Mouse (Mus musculus): Measurements from ENCODE around the gene P2ry14.

The P2ry14 gene

GRCm38 (mm10) chr3:59153424-59153823 lies at the start of gene P2ry14:
TSS of gene P2ry14 (minus strand) at chr3:59153618.
- no peak for DNase-seq

- DNase-seq: no peak
These were observed 44.0 kb upstream of the P2ry14 start for GRCm38 (mm10) chr3:59197329-59197948.

GRCm38 (mm10) chr3:59194938-59195337 lies 41.5 kb upstream of the P2ry14 start, which contains the start of gene Gpr87:
TSS of gene Gpr87 (minus strand) at chr3:59195104.
- no peak for DNase-seq

- DNase-seq: no peak
These were observed 40.7 kb upstream of the P2ry14 start for GRCm38 (mm10) chr3:59194099-59194498.

GRCm38 (mm10) chr3:59191674-59192073 lies 38.3 kb upstream of the P2ry14 start:
- no peak for DNase-seq

GRCm38 (mm10) chr3:59187336-59187735 lies 33.9 kb upstream of the P2ry14 start:
- no peak for DNase-seq

GRCm38 (mm10) chr3:59185662-59186061 lies 32.2 kb upstream of the P2ry14 start:
- no peak for DNase-seq

GRCm38 (mm10) chr3:59182129-59182528 lies 28.7 kb upstream of the P2ry14 start:
- no peak for DNase-seq

GRCm38 (mm10) chr3:59181134-59181533 lies 27.7 kb upstream of the P2ry14 start:
- no peak for DNase-seq

- DNase-seq: no peak
These were observed 23.5 kb upstream of the P2ry14 start for GRCm38 (mm10) chr3:59176871-59177270.

- peak; percentile 71 for DNase-seq
These were observed 21.8 kb upstream of the P2ry14 start for GRCm38 (mm10) chr3:59175234-59175633.

- peak; percentile 52 for DNase-seq
These were observed 21.2 kb upstream of the P2ry14 start for GRCm38 (mm10) chr3:59174426-59175154.

GRCm38 (mm10) chr3:59169921-59170627 lies 16.7 kb upstream of the P2ry14 start:
- DNase-seq: no peak

- DNase-seq: no peak
These were observed 15.8 kb upstream of the P2ry14 start for GRCm38 (mm10) chr3:59169215-59169614.

GRCm38 (mm10) chr3:59168476-59168875 lies 15.1 kb upstream of the P2ry14 start:
- no peak for DNase-seq

- DNase-seq: no peak
These were observed 14.1 kb upstream of the P2ry14 start for GRCm38 (mm10) chr3:59167417-59168054.

- no peak for DNase-seq
These were observed 7.0 kb upstream of the P2ry14 start for GRCm38 (mm10) chr3:59160465-59160864.

- no peak for DNase-seq
These were observed 3.6 kb upstream of the P2ry14 start for GRCm38 (mm10) chr3:59157048-59157447.

GRCm38 (mm10) chr3:59155404-59155803 lies 2.0 kb upstream of the P2ry14 start:
- no peak for DNase-seq

- no peak for DNase-seq
These were observed 1.5 kb upstream of the P2ry14 start for GRCm38 (mm10) chr3:59154888-59155287.

GRCm38 (mm10) chr3:59150624-59151023 lies 2.8 kb downstream of the P2ry14 start:
- DNase-seq: no peak

- DNase-seq: no peak
These were observed 3.8 kb downstream of the P2ry14 start for GRCm38 (mm10) chr3:59149646-59150045.

- DNase-seq: no peak
These were observed 8.2 kb downstream of the P2ry14 start for GRCm38 (mm10) chr3:59145194-59145593.

All from thymus, postnatal 4 days (tissue).